Mouse (Mus musculus) stomach, postnatal 0 days (tissue): Measurements from ENCODE around the gene Amigo3. TPM values are rescaled to one million over a fixed set of nuclear protein-coding genes. Genes with fewer than 3 reads are reported as not detected.

Experiments used
- ATAC-seq: fragments of 200-750 bp; cut with Nextera tagmentation; 2 replicates; pipeline ENCODE4 v1.8.0; 2017; ENCODE audit not compliant: low FRiP score, low TSS enrichment
- DNase-seq: peaks from one replicate; pipeline ENCODE4 v3.0.0-alpha.2; 2016; ENCODE audit warnings: low spot score
- H3K27ac ChIP-seq: fragments of 300-500 bp; sonication (generic); replicated peaks from 2 replicates; pipeline ENCODE4 v1.5.1; 2014; ENCODE audit warnings: mild to moderate bottlenecking, control low read depth
- H3K27me3 ChIP-seq: fragments of 300-500 bp; sonication (generic); 2 replicates; pipeline ENCODE4 v1.6.1; 2014; ENCODE audit warnings: low read length; ENCODE audit not compliant: control insufficient read depth, insufficient read depth
- H3K36me3 ChIP-seq: fragments of 300-500 bp; sonication (generic); 2 replicates; pipeline ENCODE4 v1.6.1; 2014; ENCODE audit warnings: low read length, mixed read lengths; ENCODE audit not compliant: control insufficient read depth, insufficient read depth
- H3K4me1 ChIP-seq: fragments of 300-500 bp; sonication (generic); replicated peaks from 2 replicates; pipeline ENCODE4 v1.6.1; 2014; ENCODE audit warnings: antibody characterized with exemption; ENCODE audit not compliant: control insufficient read depth, insufficient read depth
- H3K4me2 ChIP-seq: fragments of 300-500 bp; sonication (generic); replicated peaks from 2 replicates; pipeline ENCODE4 v1.6.1; 2014; ENCODE audit warnings: low read depth, mild to moderate bottlenecking, control low read depth, moderate library complexity
- H3K4me3 ChIP-seq: fragments of 300-500 bp; sonication (generic); 2 replicates; pipeline ENCODE4 v1.5.1; 2014; ENCODE audit warnings: low read depth, low read length, control low read depth
- H3K9ac ChIP-seq: fragments of 300-500 bp; sonication (generic); 2 replicates; pipeline ENCODE4 v1.6.1; 2014; ENCODE audit warnings: mild to moderate bottlenecking, low read length, control low read depth, mixed read lengths
- H3K9me3 ChIP-seq: fragments of 300-500 bp; sonication (generic); 2 replicates; pipeline ENCODE4 v1.6.1; 2016; ENCODE audit warnings: low read length; ENCODE audit not compliant: control insufficient read depth
- CTCF ChIP-seq: IDR thresholded peaks from 2 replicates; pipeline ENCODE4 v1.5.1; 2016; ENCODE audit warnings: antibody characterized with exemption, low read depth, mild to moderate bottlenecking, moderate library complexity
- EP300 ChIP-seq: optimal IDR thresholded peaks from 2 replicates; pipeline ENCODE3; 2016; ENCODE audit warnings: antibody characterized with exemption
- WGBS: fragments of 180-500 bp; shearing (Covaris S2); extraction: QIAGEN DNeasy Blood & Tissue Kit; methylation state at CpG from one replicate; pipeline ENCODE4 v1.1.7; 2014; 5-methylcytosine and 5-hydroxymethylcytosine counted together
- polyA plus RNA-seq: library from polyadenylated mRNA; unstranded; fragments of >200 nt; fragmentation: Nextera tagmentation; extraction: Ambion mirVana; gene quantifications from 2 replicates; pipeline ENCODE4 v1.2.1, GENCODE M21; 2015

Amigo3 gene
- polyA plus RNA-seq, 1 experiment from 2014 or later, result 2.8 TPM

GRCm38 (mm10) chr9:108044751-108045492 is 8.0 kb upstream of the Amigo3 start:
- 72% methylated on average over 8 of the region's 8 CpGs for WGBS
- ATAC-seq (no peak), DNase-seq (no peak)
- H3K4me2 ChIP-seq, result no peak overlapping the region
- H3K9ac ChIP-seq, result no peak overlapping the region
- H3K9me3 ChIP-seq, result no peaks in the 10 kb centered on the region
- peak; percentile 44 for TF ChIP-seq CTCF
- TF ChIP-seq EP300, result no peak
- no peaks in the 10 kb centered on the region for H3K27me3 ChIP-seq
- no peak overlapping the region for H3K4me3 ChIP-seq
- no peaks in the 10 kb centered on the region for H3K4me1 ChIP-seq
- no peak overlapping the region for H3K27ac ChIP-seq
- peaks cover 25% of the 10 kb centered on the region for H3K36me3 ChIP-seq

GRCm38 (mm10) chr9:108046582-108046981 is 6.4 kb upstream of the Amigo3 start:
- Histone ChIP-seq H3K36me3 (peaks cover 24% of the 10 kb centered on the region), H3K9ac (no peak overlapping the region), H3K4me2 (no peak overlapping the region), H3K27ac (no peak overlapping the region), H3K4me1 (no peaks in the 10 kb centered on the region), H3K27me3 (no peaks in the 10 kb centered on the region), H3K9me3 (no peaks in the 10 kb centered on the region), H3K4me3 (no peak overlapping the region)
- ATAC-seq, result no peak
- TF ChIP-seq EP300 (no peak), CTCF (no peak)
- DNase-seq, result no peak
- WGBS, result 88% methylated on average over 4 of the region's 4 CpGs

DNA sequence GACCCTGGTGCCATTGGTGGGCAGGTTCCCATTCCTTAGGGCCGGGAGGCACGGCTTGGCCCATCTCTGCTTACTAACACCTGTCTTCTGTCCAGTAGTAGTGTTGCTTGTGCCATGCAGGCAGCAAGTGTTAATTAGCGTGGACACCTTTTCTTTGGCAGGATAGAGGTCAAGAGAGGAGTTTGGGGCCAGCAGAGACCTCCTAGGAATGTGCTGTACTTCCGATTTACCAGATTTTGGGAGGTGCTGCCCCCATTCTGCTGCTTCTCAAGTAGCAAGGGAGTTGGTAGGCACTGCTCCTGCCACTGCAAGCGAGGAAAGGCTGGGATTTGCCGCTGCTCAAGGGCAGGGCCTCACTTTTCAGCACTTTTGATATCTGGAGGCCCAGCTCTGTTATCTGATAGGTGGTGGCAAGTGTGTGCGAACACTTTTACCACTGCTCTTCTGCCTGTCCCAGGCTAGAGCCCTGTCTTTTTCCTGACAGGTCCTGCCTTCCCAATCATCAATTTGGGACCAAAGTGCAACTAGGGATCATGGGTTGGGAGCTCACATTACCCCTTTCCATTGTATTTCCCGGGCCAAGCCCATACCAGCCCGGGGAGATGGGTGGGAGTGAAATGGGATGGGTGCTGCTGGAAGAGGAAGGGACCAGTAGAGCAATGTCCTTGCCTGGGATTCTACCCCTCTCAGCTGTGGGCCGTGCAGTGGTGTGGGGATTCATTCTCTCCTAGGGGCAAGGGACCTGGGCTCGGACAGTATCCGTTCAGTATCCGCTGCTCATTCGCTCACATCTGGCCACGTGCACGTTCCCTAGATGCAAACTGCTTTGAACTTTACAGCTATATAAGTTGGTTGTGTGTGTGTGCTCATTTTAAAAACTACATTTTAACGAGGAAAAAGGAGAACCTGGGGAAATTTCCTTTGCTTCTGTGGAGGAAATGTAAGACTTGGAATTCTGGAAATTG is 5.1 kb upstream of the Amigo3 start:
- 48% methylated on average over 17 of the region's 17 CpGs for WGBS

GRCm38 (mm10) chr9:108048566-108048955 is 4.4 kb upstream of the Amigo3 start:
- H3K9me3 ChIP-seq, result no peaks in the 10 kb centered on the region
- peak overlapping the region; percentile 50 for H3K9ac ChIP-seq
- peak overlapping the region; percentile 79 for H3K4me3 ChIP-seq
- H3K27ac ChIP-seq, result peak overlapping the region; percentile 83
- H3K4me2 ChIP-seq, result peak overlapping the region; percentile 74
- no peak for DNase-seq
- ATAC-seq, result peak; percentile 11; the same call in 1 of the 2 replicates
- TF ChIP-seq EP300 (no peak), CTCF (no peak)
- 0 out of 2 replicates have a peak, but pooled peaks cover 4% of the 10 kb centered on the region for H3K4me1 ChIP-seq
- H3K36me3 ChIP-seq, result peaks cover 25% of the 10 kb centered on the region
- WGBS, result under 1% methylated on average over 18 of the region's 19 CpGs
- no peaks in the 10 kb centered on the region for H3K27me3 ChIP-seq

More for the DNA sequence above, 5.1 kb upstream of the Amigo3 start:
- H3K4me1 ChIP-seq, result no peaks in the 10 kb centered on the region
- H3K4me2 ChIP-seq, result peak overlapping the region; percentile 74
- ATAC-seq, result no peak
- H3K9ac ChIP-seq, result peak overlapping the region; percentile 50
- H3K4me3 ChIP-seq, result peak overlapping the region; percentile 79; the same call in 1 of the 2 replicates
- DNase-seq, result no peak
- TF ChIP-seq CTCF (no peak), EP300 (no peak)
- H3K27ac ChIP-seq, result peak overlapping the region; percentile 83
- H3K9me3 ChIP-seq, result no peaks in the 10 kb centered on the region
- H3K36me3 ChIP-seq, result peaks cover 25% of the 10 kb centered on the region
- H3K27me3 ChIP-seq, result no peaks in the 10 kb centered on the region

GRCm38 (mm10) chr9:108049016-108049455 is 3.9 kb upstream of the Amigo3 start, which contains the start of gene Gmppb:
Gene Gmppb, plus strand, starts transcription at chr9:108049242.
- Histone ChIP-seq H3K36me3 (peaks cover 25% of the 10 kb centered on the region), H3K4me2 (peak within 1 kb of the TSS; percentile 79), H3K4me1 (0 out of 2 replicates have a peak, but pooled peaks cover 4% of the 10 kb centered on the region), H3K4me3 (peak within 1 kb of the TSS; percentile 79), H3K27me3 (no peaks in the 10 kb centered on the region), H3K9me3 (no peaks in the 10 kb centered on the region), H3K27ac (peak within 1 kb of the TSS; percentile 92), H3K9ac (peak within 1 kb of the TSS; percentile 79)
- TF ChIP-seq EP300 (peak; percentile 31), CTCF (no peak)
- ATAC-seq (peak; percentile 94), DNase-seq (peak; percentile 98)
- WGBS, result under 1% methylated on average over 30 of the region's 39 CpGs
